Mouse (Mus musculus) spleen, postnatal 10 days (tissue): ENCODE data around the gene Dnajc11.

ENCODE experiments used
- DNase-seq, 2 experiments: peaks; one replicate each; pipeline ENCODE4 v3.0.0; 2021 to 2022; ENCODE audit warnings: low spot score in 2 of 2

Gene Dnajc11

DNA sequence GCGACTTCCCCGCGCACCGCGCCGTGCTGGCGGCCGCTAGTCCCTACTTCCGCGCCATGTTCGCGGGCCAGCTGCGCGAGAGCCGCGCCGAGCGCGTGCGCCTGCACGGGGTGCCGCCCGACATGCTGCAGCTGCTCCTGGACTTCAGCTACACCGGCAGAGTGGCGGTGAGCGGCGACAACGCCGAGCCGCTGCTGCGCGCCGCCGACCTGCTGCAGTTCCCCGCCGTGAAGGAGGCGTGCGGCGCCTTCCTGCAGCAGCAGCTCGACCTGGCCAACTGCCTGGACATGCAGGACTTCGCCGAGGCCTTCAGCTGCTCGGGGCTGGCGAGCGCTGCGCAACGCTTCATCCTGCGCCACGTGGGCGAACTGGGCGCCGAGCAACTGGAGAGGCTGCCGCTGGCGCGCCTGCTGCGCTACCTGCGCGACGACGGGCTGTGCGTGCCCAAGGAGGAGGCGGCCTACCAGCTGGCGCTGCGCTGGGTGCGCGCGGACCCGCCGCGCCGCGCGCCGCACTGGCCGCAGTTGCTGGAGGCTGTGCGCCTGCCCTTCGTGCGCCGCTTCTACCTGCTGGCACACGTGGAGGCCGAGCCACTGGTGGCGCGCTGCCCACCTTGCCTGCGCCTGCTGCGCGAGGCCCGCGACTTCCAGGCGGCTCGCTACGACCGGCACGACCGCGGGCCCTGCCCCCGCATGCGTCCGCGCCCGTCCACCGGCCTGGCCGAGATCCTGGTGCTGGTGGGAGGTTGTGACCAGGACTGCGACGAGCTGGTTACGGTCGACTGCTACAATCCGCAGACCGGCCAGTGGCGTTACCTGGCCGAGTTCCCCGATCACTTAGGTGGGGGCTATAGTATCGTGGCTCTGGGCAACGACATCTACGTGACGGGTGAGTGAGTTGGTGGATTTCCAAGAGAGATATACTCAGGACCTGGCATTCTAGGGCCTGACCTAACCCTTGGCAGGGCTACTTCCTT is 75.9 kb downstream of the Dnajc11 start:
- peak in 1 of 2 experiments; percentile 63 for DNase-seq

DNA sequence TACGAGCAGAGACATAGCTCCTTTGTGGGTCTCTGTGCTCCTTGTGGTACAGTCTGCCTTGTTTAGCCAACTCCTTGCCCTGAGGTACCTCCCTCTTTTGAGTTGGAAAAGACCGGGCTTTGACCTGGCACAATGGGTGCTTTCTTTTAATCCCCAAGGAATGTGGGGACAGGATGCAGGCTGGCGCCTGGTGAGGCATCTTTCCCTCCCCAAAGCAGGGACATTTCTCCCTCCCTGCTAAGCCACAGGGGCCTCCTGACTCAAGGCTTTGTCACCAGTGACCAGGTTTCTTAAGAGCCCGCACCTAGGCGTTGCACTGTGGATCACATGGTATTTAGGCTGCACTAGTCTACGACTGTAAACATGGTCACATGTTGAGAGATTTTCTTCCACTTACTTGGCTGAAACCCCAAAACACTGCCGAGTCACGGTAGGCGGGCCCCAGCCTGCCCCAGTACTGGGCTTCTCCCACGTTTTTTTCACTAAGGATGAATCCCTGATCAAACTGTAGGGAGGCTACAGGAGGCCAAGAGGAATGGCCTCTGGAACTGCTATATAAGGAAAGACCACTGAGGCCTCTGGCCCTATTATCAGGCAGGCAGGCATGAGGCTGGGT is 76.7 kb downstream of the Dnajc11 start:
- DNase-seq: peak; percentile 36 to 69

DNA sequence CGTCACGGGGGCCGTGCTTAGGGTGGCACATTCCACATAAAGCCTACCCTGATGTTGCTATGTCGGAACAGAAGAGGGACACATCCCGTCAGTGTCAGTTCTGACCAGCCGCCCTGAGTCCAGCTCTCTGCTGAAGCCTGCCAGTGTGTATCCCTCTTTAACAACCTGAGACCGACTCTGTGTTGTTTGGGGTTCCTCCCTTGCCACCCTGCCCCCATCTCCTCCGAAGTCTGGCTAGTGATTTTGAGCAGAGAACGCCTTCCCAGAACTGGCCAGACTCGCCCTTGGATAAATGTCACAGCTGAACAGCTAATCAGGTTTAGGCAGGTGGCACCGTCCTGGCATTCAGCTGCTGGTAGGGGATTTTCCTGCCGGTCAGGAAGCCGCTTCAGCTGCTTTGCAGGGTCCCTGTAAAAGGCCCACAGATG is 77.2 kb downstream of the Dnajc11 start:
- peak; percentile 24 to 55 for DNase-seq

DNA sequence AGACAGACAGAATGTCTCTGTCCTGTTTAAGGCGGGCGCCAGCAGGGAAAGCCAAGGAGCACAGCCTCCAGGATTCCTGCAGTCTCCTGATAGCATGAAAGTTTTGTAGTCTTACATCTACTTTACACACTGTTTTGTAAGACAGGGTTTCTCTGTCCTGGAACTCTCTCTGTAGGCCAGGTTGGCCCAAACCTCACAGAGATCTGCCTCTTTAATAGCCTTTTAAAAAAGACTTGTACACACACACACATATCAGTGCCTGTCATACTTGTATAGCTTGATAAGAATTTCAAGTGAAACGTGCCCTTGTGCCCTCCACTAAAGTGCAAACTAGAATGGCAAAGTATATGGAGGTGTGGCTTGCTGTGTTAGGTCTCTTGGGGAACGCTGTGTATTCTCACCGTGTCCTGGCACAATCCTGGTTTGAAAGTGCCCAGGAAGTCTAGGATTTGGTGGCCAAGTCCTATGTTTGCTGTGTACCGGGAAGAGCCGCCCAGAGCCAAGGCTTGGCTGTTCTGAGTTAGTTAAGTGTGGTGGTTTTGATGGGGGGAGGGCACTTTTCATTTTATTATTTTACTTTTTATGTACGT is 77.8 kb downstream of the Dnajc11 start:
- DNase-seq: no peak

DNA sequence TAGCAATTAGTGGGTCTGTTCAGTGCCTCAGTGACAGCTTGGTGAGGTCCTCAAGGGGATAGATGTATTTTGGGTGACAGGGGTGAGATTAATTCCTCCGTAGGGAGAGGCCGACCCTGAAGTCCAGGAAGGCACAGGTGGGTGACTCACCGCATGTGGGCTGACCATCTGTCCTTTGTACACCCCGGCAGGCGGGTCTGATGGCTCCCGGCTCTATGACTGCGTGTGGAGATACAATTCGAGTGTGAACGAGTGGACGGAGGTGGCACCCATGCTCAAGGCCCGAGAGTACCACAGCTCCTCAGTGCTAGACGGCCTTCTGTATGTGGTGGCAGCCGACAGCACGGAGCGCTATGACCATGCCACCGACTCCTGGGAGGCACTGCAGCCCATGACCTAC is 78.6 kb downstream of the Dnajc11 start:
- DNase-seq: no peak

DNA sequence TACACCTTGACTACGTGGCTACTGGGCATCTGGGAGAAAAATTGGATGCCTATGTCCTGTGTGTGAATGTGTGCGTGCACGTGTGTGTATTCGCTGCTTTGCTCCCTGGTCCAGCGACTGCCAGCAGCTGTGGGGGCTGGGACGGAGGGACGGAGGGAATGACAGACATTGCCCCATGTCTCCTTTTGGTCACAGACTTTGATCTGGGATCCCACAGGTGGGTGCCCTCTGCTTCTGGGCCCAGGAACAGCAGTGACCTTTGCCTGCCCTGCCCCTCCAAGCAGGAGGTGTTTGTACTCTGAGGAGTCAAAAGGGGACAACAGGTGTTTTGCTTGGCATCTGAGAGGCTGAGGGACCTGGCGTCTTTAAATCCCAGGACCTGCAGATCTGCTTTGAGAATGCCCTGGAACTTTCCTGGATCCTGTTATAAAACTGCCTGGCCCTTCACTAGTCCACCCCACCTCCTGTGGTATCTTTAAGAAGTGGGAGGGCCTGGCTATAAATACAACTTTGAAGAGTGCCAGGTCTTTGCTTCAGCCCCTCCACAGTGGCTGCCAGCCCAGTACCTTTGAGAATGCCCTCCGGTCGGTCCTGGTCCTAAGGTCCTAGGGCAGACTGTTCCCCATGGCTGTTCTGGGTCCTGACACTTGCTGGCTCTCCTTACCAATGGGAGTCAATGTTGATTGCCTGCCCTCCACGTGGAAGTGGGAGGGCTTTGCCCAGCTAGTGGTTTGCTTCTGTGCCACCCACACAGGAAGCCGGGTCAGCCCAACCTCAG is 79.7 kb downstream of the Dnajc11 start:
- no peak for DNase-seq

DNA sequence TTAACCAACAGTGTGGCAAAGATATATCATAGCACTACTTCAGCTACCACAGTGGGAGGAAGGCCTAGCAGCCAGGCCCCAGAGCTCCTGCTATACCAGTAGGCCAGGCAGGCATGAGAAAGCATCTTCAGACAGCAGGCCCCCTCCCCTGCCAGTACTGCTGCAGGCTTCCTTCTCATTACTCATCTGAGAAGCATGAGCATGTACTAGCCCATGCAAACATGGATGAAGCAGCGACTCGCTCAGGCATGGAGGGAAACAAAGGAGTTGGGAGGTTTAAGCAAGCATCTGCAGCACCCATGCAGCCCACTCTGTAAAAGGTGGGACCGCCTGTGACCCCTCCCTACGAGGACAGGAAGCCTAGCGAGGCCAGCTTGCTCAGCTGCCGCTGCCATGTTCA is 85.6 kb downstream of the Dnajc11 start:
- no peak for DNase-seq

DNA sequence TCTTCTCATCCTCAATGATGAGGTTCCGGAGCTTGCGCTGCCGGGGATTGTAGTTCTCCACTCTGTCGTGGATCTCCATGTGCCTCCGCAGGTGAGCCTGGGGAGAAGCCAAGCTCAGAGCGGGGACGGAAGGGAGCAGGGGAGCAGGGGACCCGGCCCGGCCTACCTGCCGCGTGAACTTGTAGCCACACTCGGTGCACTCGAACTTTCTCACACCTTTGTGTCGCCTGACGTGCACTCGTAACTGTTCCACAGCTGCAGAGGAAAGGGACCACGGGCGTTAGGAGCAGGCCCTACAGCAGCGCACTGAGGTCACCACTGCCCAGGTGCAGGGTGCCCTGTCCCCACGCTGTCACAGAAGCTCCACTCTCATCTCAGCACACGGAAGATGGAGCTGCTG is 86.5 kb downstream of the Dnajc11 start:
- no peak for DNase-seq

DNA sequence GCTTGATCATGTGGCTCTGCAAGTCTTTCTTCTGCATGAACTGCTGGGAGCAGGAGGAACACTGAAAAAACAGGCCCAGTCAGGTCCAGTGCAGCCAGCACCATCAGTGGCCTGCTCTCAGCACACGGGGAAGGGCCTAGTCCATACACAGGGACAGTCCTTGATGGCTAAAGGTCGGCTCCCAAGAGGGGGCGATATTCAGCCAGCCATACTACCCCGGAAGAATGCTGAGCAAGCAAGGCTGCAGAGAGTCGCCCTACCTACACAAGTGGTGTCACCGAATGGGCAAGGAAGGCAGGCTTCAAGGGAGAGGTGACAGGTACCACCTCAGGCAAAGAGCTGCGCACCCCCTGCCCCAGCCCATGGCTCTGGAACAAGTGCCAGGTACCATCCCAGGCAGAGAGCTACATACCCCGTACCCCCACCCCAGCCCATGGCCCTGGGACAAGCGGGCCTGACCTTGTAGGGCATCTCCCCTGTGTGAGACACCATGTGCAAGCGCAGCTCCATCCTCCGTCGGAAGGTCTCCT is 88.1 kb downstream of the Dnajc11 start:
- no peak for DNase-seq

DNA sequence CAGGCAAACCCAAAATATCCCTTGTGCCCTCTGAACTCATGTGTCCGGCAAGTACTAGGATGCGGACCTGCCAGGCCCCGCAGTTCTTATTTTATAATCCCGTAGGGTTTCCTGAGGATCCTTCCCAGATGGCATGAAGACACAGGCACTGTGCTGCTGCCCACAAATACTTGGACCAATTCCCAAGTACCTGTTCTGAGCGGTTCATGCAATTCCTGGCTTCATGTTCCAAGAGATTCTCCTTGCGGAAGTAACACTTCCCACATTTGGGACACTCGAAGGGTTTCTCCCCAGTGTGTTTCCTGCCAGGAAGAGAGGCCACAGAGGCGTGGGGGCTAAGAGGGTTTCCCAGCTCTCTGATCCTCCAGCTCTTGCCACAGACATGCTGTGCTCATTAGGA is 89.0 kb downstream of the Dnajc11 start:
- DNase-seq: no peak

DNA sequence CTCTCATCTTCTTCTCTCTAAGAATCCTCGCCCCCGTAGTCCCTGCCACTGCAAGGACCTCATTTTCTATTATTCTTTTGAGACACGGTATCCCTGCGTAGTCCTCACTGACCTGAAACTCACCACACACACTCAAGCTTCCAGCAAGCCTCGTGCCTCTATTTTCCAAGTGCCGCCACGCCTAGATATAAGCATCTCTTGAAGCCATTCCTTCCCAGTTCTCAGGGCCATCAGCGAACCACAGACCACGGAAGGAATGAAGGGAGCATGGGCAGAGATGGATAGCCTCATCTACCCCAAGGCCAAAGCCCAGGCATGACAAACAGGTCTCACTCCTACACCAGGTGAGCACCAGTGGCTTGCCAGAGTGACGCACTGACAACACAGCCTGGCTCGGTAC is 91.0 kb downstream of the Dnajc11 start:
- no peak for DNase-seq

DNA sequence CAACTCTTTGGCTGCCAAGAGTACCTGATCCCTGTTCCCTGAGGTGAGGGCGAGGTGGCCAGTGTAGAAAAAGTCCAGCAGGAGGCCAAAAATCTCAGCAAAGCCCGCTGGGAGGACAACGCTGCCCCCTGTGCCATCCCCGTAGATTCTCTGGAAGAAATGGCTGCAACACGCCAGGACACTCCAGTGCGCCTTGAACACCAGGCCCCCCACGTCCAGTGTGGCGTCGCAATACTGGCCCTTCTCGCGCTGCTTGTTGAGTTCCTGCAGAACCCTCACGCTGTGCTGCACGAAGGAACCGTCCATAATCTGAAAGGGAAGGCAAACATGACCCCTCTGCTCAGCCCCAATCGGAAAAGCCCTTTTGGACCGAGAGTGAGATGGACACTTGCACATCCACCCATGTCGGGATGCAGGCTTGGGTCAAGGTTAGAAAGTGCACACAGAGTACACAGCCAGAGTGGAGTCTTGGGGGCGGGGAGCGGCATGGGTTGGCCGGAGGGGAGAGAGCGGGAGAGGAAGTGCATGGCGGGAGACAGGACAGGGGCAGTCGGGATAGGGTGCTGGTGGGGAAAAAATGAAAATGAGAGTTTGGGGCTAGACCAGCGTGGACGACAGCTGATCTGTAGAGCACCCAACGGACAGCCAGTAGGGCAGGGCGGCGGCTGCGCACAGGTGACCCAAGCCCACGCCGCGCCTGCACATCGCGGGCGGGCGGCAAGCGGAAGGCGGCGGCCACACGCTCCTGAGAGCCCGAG is 93.4 kb downstream of the Dnajc11 start:
- DNase-seq: peak in 1 of 2 experiments; percentile 30

DNA sequence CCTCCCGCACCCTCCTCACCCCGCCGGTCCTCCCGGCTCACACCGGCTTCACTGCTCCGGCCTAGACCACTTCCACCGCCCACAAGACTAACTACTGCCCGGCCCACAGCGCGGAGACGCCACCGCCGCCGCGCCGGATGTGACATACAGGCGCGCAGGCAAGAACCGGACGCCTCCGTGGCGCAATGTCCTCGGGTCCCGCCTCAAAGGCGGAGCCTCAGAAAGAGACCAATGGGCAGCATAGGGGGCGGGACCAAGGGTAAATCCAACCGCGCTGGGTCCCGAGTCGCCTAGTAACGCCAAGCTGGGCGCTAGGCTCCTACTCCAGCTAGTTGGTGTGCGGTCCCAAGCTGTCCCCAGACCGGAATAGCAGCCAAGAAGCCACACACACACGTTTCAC is 94.0 kb downstream of the Dnajc11 start, which contains the start of gene Zbtb48:
Gene Zbtb48 (minus strand): TSS at position 148 of the 400 bp plus-strand sequence.
- DNase-seq: peak; percentile 90 to 96

DNA sequence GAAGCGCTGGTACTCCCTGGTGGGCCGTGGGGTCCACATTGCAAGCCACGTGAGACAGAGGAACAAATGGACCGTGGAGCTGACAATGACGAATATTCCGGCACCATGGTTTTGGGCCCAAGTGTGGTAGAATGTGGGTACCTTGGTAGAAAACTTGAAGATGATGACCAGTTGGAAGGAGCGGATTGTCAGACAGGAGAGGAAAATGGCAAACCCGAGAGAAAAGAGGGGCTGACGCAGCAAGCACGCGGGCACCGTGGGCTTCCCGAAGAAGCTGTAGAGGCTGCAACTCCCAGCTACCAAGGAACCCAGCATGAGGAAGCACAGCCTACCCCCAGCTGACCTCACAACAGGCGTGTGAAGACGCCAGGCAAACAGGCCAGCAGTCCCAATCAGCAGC is 95.0 kb downstream of the Dnajc11 start:
- DNase-seq: no peak

DNA sequence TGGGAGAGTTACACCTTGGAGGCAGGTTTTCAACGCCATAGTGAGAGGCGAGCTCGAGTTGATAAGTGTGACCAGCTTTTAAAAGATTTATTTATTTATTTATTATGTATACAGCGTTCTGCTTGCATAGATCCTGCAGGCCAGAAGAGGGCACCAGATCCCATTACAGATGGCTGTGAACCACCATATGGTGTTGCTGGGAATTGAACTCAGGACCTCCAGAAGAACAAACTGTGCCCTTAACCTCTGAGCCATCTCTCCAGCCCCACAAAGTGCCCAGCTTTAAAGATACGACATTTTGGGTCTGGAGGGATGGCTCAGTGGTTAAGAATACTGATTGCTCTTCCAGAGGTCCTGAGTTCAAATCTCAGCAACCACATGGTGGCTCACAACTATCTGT is 95.6 kb downstream of the Dnajc11 start:
- DNase-seq: peak in 1 of 2 experiments; percentile 58

DNA sequence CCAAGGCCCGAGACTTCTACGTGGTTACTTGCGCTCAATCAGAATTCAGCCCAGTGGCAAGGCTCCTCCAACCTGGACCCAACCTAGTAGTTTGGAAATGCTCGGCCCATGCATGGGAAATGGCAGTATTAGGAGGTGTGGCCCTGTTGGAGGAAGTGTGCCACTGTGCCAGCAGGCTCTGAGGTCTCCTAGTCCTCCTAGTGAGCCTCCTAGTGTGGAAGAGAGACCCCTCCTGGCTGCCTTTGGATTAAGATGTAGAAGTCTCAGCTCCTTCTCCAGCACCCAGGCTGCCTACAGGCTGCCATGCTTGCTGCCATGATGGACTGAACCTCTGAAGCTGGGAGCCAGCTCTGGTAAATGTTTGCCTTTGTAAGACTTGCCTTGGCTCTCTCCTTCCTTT is 96.5 kb downstream of the Dnajc11 start:
- no peak for DNase-seq
